Mouse (Mus musculus): ENCODE measurements around the gene Oas1h. TPM values are rescaled to one million over a fixed set of nuclear protein-coding genes. Genes with fewer than 3 reads are reported as not detected.

Gene Oas1h
- polyA plus RNA-seq, 1 experiment from 2014 or later, result 0.52 TPM

Small RNA genes lying within 50 kb of the gene (microRNA-seq; reads per million reads assigned to microRNA genes)
- gene Gm22907 (ENCODE audit: borderline number of aligned reads), result not detected

Other genes with a start within 250 kb of the Oas1h start
- gene Rita1, start 248.8 kb upstream of the Oas1h start, polyA plus RNA-seq (2015; fragmentation: Nextera tagmentation; extraction: Ambion mirVana), result 10.7 TPM in 2 replicates
- gene Ddx54, start 248.7 kb upstream of the Oas1h start, polyA plus RNA-seq (2015; fragmentation: Nextera tagmentation; extraction: Ambion mirVana), result 106 and 108 TPM in 2 replicates
- 0.23 and 0.30 TPM in 2 replicates for gene Cfap73, start 227.2 kb upstream of the Oas1h start, polyA plus RNA-seq (2015; fragmentation: Nextera tagmentation; extraction: Ambion mirVana)
- gene Rasal1, start 212.6 kb upstream of the Oas1h start, polyA plus RNA-seq (2015; fragmentation: Nextera tagmentation; extraction: Ambion mirVana), result 11.4 and 11.8 TPM in 2 replicates
- 43.4 and 43.7 TPM in 2 replicates for gene Dtx1, start 149.5 kb upstream of the Oas1h start, polyA plus RNA-seq (2015; fragmentation: Nextera tagmentation; extraction: Ambion mirVana)
- gene Oas2, start 111.6 kb upstream of the Oas1h start, polyA plus RNA-seq (2015; fragmentation: Nextera tagmentation; extraction: Ambion mirVana), result 0.62 and 0.86 TPM in 2 replicates
- 1.7 and 1.9 TPM in 2 replicates for gene Oas3, start 83.8 kb upstream of the Oas1h start, polyA plus RNA-seq (2015; fragmentation: Nextera tagmentation; extraction: Ambion mirVana)
- 0.39 and 0.64 TPM in 2 replicates for gene Oas1e, start 65.9 kb upstream of the Oas1h start, polyA plus RNA-seq (2015; fragmentation: Nextera tagmentation; extraction: Ambion mirVana)
- 1.9 and 2.1 TPM in 2 replicates for gene Oas1c, start 48.9 kb upstream of the Oas1h start, polyA plus RNA-seq (2015; fragmentation: Nextera tagmentation; extraction: Ambion mirVana)
- gene Oas1f, start 14.1 kb upstream of the Oas1h start, polyA plus RNA-seq (2015; fragmentation: Nextera tagmentation; extraction: Ambion mirVana), result 0.42 and 0.44 TPM in 2 replicates
- gene Oas1g, start 26.2 kb downstream of the Oas1h start, polyA plus RNA-seq (2015; fragmentation: Nextera tagmentation; extraction: Ambion mirVana), result 5.6 and 6.5 TPM in 2 replicates
- 12.9 and 15.4 TPM in 2 replicates for gene Oas1a, start 46.1 kb downstream of the Oas1h start, polyA plus RNA-seq (2015; fragmentation: Nextera tagmentation; extraction: Ambion mirVana)
- gene Oas1d, start 53.1 kb downstream of the Oas1h start, polyA plus RNA-seq (2015; fragmentation: Nextera tagmentation; extraction: Ambion mirVana), result 0.66 TPM in 2 replicates
- 0.04 and 0.07 TPM in 2 replicates for gene Rph3a, start 148.7 kb downstream of the Oas1h start, polyA plus RNA-seq (2015; fragmentation: Nextera tagmentation; extraction: Ambion mirVana)

Measured in thymus, postnatal 0 days (tissue).